Mouse (Mus musculus) MEL (cell line): ENCODE results near the gene Gm4952.

Source experiments
- CHD1 ChIP-seq: IDR thresholded peaks from 2 replicates; pipeline ENCODE4 v1.6.1; 2012; ENCODE audit warnings: low read depth, mild to moderate bottlenecking, inconsistent platforms, low read length, improper control_type of control experiment
- CTCF ChIP-seq, 3 experiments: IDR thresholded peaks in 2 of 3; conservative IDR thresholded peaks in 1 of 3; 2 replicates each; pipeline ENCODE4 v1.5.1; 2011 to 2012; ENCODE audit warnings: low read length in 3 of 3, low read depth in 2 of 3, mild to moderate bottlenecking in 2 of 3, improper control_type of control experiment in 1 of 3, inconsistent platforms in 1 of 3, mixed read lengths in 1 of 3, moderate library complexity in 1 of 3; ENCODE audit not compliant: control insufficient read depth in 1 of 3, insufficient read depth in 1 of 3, poor library complexity in 1 of 3, severe bottlenecking in 1 of 3
- ELF1 ChIP-seq: IDR thresholded peaks from 2 replicates; pipeline ENCODE4 v1.6.1; 2014; ENCODE audit warnings: low read depth, mild to moderate bottlenecking, inconsistent platforms, low read length, improper control_type of control experiment, moderate library complexity
- EP300 ChIP-seq, 2 experiments: IDR thresholded peaks; 2 replicates each; pipeline ENCODE4 v1.6.1; 2011; ENCODE audit warnings: improper control_type of control experiment in 2 of 2, low read length in 2 of 2, low read depth in 1 of 2, mild to moderate bottlenecking in 1 of 2
- MXI1 ChIP-seq: IDR thresholded peaks from 2 replicates; pipeline ENCODE4 v1.6.1; 2011; ENCODE audit warnings: mild to moderate bottlenecking, low read depth, low read length, improper control_type of control experiment
- NRF1 ChIP-seq: IDR thresholded peaks from 2 replicates; pipeline ENCODE4 v1.6.1; 2014; ENCODE audit warnings: low read depth, mild to moderate bottlenecking, inconsistent platforms, low read length, improper control_type of control experiment, moderate library complexity; ENCODE audit not compliant: poor library complexity, insufficient read depth, severe bottlenecking
- POLR2A ChIP-seq, 2 experiments: IDR thresholded peaks; 2 replicates each; pipeline ENCODE4 v1.6.1; 2011 to 2012; ENCODE audit warnings: low read length in 2 of 2, mild to moderate bottlenecking in 2 of 2, control low read depth in 1 of 2, improper control_type of control experiment in 1 of 2, low read depth in 1 of 2, moderate library complexity in 1 of 2; ENCODE audit not compliant: control insufficient read depth in 1 of 2, insufficient read depth in 1 of 2, poor library complexity in 1 of 2
- RAD21 ChIP-seq: IDR thresholded peaks from 2 replicates; pipeline ENCODE4 v1.6.1; 2011; ENCODE audit warnings: mild to moderate bottlenecking, low read depth, low read length, improper control_type of control experiment
- SMC3 ChIP-seq: IDR thresholded peaks from 2 replicates; pipeline ENCODE4 v1.6.1; 2011; ENCODE audit warnings: low read depth, low read length, improper control_type of control experiment
- TCF12 ChIP-seq: IDR thresholded peaks from 2 replicates; pipeline ENCODE4 v1.6.1; 2014; ENCODE audit warnings: low read depth, mild to moderate bottlenecking, inconsistent platforms, low read length, improper control_type of control experiment, moderate library complexity

GRCm38 (mm10) chr19:12598674-12599073, 1.1 kb upstream of the Gm4952 start:
- no peak for TF ChIP-seq EP300 (IDR thresholded peaks at IDR 0.05; ENCODE audit: low read depth in 1 of 2, low read length in 2 of 2)
- no peak for TF ChIP-seq ELF1
- no peak for TF ChIP-seq MXI1
- TF ChIP-seq CTCF (IDR thresholded peaks at IDR 0.05 in 2 of 3, conservative IDR thresholded peaks at IDR 0.05 in 1 of 3; ENCODE audit: control insufficient read depth in 1 of 3, insufficient read depth in 1 of 3, low read depth in 2 of 3, low read length in 3 of 3, poor library complexity in 1 of 3, severe bottlenecking in 1 of 3), result no peak
- TF ChIP-seq SMC3, result no peak
- no peak for TF ChIP-seq POLR2A (IDR thresholded peaks at IDR 0.05; ENCODE audit: control insufficient read depth in 1 of 2, insufficient read depth in 1 of 2, low read depth in 1 of 2, low read length in 2 of 2, poor library complexity in 1 of 2)
- TF ChIP-seq NRF1, result no peak
- no peak for TF ChIP-seq TCF12
- TF ChIP-seq RAD21, result no peak
- TF ChIP-seq CHD1, result no peak
